Mouse (Mus musculus): ENCODE measurements at regions not wholly inside any gene's neighbourhood (a gene's known extent, or its start where the extent isn't known, plus 50 kb on each side); places are given as distances from the start of the nearest gene placed in this dataset.
"Not testable (repeated sequence)": the region's sequence is repeated elsewhere in the genome, so short reads cannot be mapped to it uniquely, and the experiment has no call there.

- DNase-seq (ENCODE audit: low spot score in 2 of 2), result no peak
These were observed 189.5 kb upstream of the Tmem45b start for GRCm38 (mm10) chr9:31653788-31654187.

GRCm38 (mm10) chr9:31650362-31651130, 186.3 kb upstream of the Tmem45b start:
- DNase-seq (ENCODE audit: low spot score in 2 of 2), result no peak

- DNase-seq (ENCODE audit: low spot score in 2 of 2), result no peak
These were observed 184.8 kb upstream of the Tmem45b start for GRCm38 (mm10) chr9:31649073-31649472.

- DNase-seq (ENCODE audit: low spot score in 2 of 2), result no peak
These were observed 184.3 kb upstream of the Tmem45b start for GRCm38 (mm10) chr9:31648551-31648950.

GRCm38 (mm10) chr9:31645114-31645513, 180.9 kb upstream of the Tmem45b start:
- DNase-seq (ENCODE audit: low spot score in 2 of 2), result no peak

GRCm38 (mm10) chr9:31644106-31644505, 179.8 kb upstream of the Tmem45b start:
- DNase-seq (ENCODE audit: low spot score in 2 of 2), result no peak

- DNase-seq (ENCODE audit: low spot score in 2 of 2), result no peak
These were observed 177.9 kb upstream of the Tmem45b start for GRCm38 (mm10) chr9:31642169-31642568.

GRCm38 (mm10) chr9:31628291-31628690, 164.0 kb upstream of the Tmem45b start:
- DNase-seq (ENCODE audit: low spot score in 2 of 2), result no peak

GRCm38 (mm10) chr9:31621553-31621952, 157.3 kb upstream of the Tmem45b start:
- not testable (repeated sequence) for DNase-seq (ENCODE audit: low spot score in 2 of 2)

DNA sequence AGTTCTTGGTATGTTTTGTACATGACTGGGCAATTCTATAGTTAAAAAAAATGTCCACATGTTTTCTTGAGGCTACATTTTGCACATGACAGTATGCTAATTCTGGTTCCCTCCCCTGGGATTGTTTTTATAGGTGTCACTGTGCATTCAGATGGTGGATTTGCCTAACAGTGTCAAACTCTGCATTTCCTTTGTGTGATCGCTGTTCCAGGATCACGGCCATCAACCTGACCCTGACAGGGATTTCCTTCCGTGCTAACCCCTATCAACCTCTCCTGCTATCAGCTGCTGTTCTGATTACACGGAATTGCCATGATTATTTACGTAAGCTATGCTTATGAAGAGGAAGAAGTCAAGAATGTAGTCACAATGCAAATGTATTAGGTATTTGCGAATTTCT, 155.1 kb upstream of the Tmem45b start:
- DNase-seq (ENCODE audit: low spot score in 2 of 2), result no peak

GRCm38 (mm10) chr9:31614250-31614945, 150.1 kb upstream of the Tmem45b start:
- no peak for DNase-seq (ENCODE audit: low spot score in 2 of 2)

DNA sequence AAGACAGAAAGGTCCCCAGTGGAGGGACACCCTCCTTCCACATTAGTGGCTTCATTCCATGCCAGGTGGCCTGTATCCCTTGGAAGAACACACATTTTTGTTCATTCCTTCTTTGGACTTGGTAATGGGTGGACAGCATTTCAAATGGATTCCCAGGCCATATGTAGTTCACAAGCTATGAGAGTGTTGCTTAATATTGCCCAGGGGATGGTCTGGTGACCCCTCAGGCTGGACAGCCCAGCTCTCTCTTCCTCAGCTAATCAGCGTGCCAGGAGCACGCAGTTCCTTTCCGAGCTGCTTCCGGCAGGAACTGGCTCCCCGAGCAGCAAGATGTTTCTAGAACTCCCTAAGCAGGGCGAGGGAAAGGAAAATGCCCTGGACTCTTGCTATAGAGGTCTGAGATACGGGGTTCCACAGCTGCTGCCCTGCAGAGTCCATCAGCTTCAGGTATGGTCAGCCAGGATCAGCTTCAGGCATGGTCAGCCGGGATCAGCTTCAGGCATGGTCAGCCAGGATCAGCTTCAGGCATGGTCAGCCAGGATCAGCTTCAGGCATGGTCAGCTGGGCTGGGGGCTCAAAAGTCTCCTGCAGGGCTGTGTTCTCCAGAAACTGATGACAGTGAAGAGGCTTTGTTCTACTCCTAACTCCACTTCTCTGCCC, 146.9 kb upstream of the Tmem45b start:
- no peak for DNase-seq (ENCODE audit: low spot score in 2 of 2)

DNA sequence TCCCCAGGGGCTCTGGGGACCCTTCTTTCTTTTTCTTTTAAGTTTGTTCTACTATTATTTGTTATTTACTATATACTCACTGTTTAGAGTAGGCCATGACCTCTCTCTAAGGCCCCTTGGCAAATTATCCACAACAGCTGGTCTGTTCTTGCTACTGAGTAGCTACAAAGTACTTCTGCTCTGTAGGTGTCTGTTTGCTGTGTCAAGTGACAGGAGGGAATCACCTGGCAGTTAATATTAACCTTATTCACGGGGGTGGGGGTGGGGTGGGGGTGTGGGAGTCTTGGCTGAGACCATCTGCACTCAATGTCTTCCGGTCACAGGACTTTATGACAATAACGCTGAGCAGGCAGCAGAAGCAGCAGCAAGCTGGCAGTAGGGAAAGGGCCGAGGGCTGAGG, 146.4 kb upstream of the Tmem45b start:
- no peak for DNase-seq (ENCODE audit: low spot score in 2 of 2)

GRCm38 (mm10) chr9:31610212-31610611, 145.9 kb upstream of the Tmem45b start:
- DNase-seq (ENCODE audit: low spot score in 2 of 2), result no peak

- no peak for DNase-seq (ENCODE audit: low spot score in 2 of 2)
These were observed 145.5 kb upstream of the Tmem45b start for GRCm38 (mm10) chr9:31609731-31610130.

DNA sequence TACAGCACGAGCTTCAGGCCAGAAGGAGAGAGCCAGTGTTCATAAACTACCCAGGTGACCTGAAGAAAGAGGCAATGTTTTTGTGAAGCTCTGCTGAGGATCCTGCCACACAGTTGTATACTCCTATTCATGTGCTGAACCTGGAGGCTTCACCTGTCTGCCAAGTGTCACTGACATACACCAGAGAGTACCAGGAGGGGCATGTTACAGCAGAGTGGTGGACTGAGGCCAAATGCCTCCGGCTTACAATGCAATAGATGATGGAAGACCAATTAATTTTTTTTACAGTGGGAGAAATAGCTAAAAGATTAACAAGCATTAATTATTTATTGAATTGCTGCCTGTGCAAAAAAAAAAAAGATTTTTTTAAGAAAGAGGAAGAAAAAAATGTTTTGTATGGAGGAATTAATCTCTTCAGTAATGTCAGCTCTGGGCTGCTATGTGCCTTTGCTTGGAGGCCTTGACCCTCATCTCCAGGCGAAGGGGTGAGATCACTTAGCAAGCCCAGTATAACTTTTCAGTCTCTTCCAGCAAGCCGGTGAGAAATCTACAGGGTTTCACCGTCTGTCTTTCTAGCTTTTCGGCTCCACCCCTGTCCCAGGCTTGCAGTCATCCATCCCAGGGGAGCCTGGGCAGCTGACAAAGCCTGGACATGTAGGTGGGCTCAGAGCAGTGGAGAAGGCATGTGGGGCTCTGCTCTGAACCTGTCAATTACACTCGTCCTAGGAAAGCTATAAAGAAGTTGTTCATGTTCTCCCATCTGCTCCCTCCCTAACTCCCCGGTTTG, 144.0 kb upstream of the Tmem45b start:
- DNase-seq (ENCODE audit: low spot score in 2 of 2), result no peak

DNA sequence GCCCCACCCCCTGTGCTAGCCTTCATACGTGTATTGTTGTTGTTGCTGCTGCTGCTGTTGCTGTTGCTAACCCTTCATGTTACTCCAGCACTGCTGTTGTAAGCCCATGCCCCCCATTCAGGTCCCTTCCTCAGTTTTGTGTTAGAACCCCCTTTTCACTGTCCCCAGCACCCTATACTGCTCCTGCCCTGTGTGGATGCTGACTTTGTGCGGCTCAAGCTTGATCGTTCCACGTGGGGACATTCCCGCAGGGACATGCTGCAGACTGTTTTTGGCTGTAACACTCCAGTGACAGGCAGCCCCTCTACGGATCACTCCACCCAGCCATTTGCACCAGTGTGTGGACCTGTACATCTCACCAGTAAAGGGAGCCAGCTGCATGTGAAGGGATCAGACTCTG, 142.7 kb upstream of the Tmem45b start:
- no peak for DNase-seq (ENCODE audit: low spot score in 2 of 2)

- DNase-seq (ENCODE audit: low spot score in 2 of 2), result no peak
These were observed 140.3 kb upstream of the Tmem45b start for GRCm38 (mm10) chr9:31604497-31605090.

- no peak for DNase-seq (ENCODE audit: low spot score in 2 of 2)
These were observed 138.4 kb upstream of the Tmem45b start for GRCm38 (mm10) chr9:31602707-31603106.

GRCm38 (mm10) chr9:31595096-31595495, 130.8 kb upstream of the Tmem45b start:
- no peak for DNase-seq (ENCODE audit: low spot score in 2 of 2)

GRCm38 (mm10) chr9:31587671-31588070, 123.4 kb upstream of the Tmem45b start:
- no peak for DNase-seq (ENCODE audit: low spot score in 2 of 2)

GRCm38 (mm10) chr9:31583983-31584382, 119.7 kb upstream of the Tmem45b start:
- DNase-seq (ENCODE audit: low spot score in 2 of 2), result no peak
